Mouse (Mus musculus): ENCODE results near the gene Mink1. TPM values are rescaled to one million over a fixed set of nuclear protein-coding genes. Genes with fewer than 3 reads are reported as not detected.

Gene Mink1
- total and polyA plus RNA-seq, 3 experiments: 33.8 to 230 (median 57.3) TPM

DNA sequence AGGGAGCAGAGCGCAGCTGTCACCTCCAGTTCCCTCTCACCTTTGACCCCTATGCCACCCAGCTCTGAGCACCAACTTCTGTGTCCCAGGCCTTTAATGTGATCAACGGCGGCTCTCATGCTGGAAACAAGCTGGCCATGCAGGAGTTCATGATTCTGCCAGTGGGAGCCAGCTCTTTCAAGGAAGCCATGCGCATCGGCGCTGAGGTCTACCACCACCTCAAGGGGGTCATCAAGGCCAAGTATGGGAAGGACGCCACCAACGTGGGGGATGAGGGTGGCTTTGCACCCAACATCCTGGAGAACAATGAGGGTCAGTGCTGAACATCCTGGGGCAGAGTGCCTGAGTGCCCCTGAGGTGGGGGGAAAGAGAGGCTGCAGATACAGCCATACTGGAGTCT is 97.9 kb downstream of the Mink1 start:
- no peaks in the 10 kb centered on the region for H3K27me3 ChIP-seq (ENCODE audit: control insufficient read depth in 1 of 2, insufficient read depth in 2 of 2, low read length in 2 of 2)
- H3K79me2 ChIP-seq (ENCODE audit: control insufficient read depth, insufficient read depth, low read length, poor library complexity): peaks cover 9% of the 10 kb centered on the region; the same call in 1 of the 2 replicates
- H3K4me3 ChIP-seq (ENCODE audit: control insufficient read depth in 1 of 2, insufficient read depth in 1 of 2, low read depth in 2 of 2, low read length in 2 of 2): no peak overlapping the region
- no peak overlapping the region for H3K27ac ChIP-seq (ENCODE audit: control insufficient read depth, low read depth, low read length)
- no peaks in the 10 kb centered on the region for H3K9me3 ChIP-seq (replicated peaks; ENCODE audit: insufficient read depth, low read length)
- TF ChIP-seq POLR2AphosphoS2 (IDR thresholded peaks at IDR 0.05; ENCODE audit: low read length): no peak
- no peak for TF ChIP-seq MEF2A (IDR thresholded peaks at IDR 0.05; ENCODE audit: extremely low read depth, insufficient replicate concordance, low read depth, low read length, poor library complexity, severe bottlenecking)
- no peak for TF ChIP-seq TAL1 (IDR thresholded peaks at IDR 0.05; ENCODE audit: low read length)
- TF ChIP-seq CTCF (IDR thresholded peaks at IDR 0.05 in 2 of 3, conservative IDR thresholded peaks at IDR 0.05 in 1 of 3; ENCODE audit: control insufficient read depth in 1 of 3, insufficient read depth in 1 of 3, low read depth in 2 of 3, low read length in 3 of 3, poor library complexity in 1 of 3, severe bottlenecking in 1 of 3): no peak
- no peak for TF ChIP-seq TBP (IDR thresholded peaks at IDR 0.05; ENCODE audit: low read depth, low read length)
- TF ChIP-seq ZNF384 (IDR thresholded peaks at IDR 0.05; ENCODE audit: low read depth, low read length): no peak
- TF ChIP-seq GATA1 (IDR thresholded peaks at IDR 0.05; ENCODE audit: low read depth, low read length): no peak
- TF ChIP-seq TCF12 (IDR thresholded peaks at IDR 0.05; ENCODE audit: low read depth, low read length): no peak
- no peak for TF ChIP-seq MAFK (IDR thresholded peaks at IDR 0.05; ENCODE audit: borderline replicate concordance, low read depth, low read length)
- TF ChIP-seq POLR2AphosphoS5 (IDR thresholded peaks at IDR 0.05; ENCODE audit: borderline replicate concordance, low read depth, low read length): no peak
- no peak for TF ChIP-seq E2F4 (IDR thresholded peaks at IDR 0.05; ENCODE audit: borderline replicate concordance, low read depth, low read length)
- TF ChIP-seq ZMIZ1 (IDR thresholded peaks at IDR 0.05; ENCODE audit: low read depth, low read length): no peak
- no peak for TF ChIP-seq USF1 (IDR thresholded peaks at IDR 0.05; ENCODE audit: low read depth, low read length)
- TF ChIP-seq USF2 (IDR thresholded peaks at IDR 0.05; ENCODE audit: borderline replicate concordance in 1 of 2, insufficient read depth in 1 of 2, low read depth in 1 of 2, low read length in 2 of 2): no peak
- TF ChIP-seq NELFE (IDR thresholded peaks at IDR 0.05; ENCODE audit: low read depth, low read length): no peak
- TF ChIP-seq GABPA (IDR thresholded peaks at IDR 0.05; ENCODE audit: low read depth, low read length): no peak
- TF ChIP-seq ZKSCAN1 (IDR thresholded peaks at IDR 0.05; ENCODE audit: low read depth, low read length): no peak
- TF ChIP-seq RAD21 (IDR thresholded peaks at IDR 0.05; ENCODE audit: low read depth, low read length): no peak
- no peak for TF ChIP-seq JUND (IDR thresholded peaks at IDR 0.05; ENCODE audit: low read depth, low read length)
- TF ChIP-seq CHD1 (IDR thresholded peaks at IDR 0.05; ENCODE audit: low read depth, low read length): no peak
- DNase-seq (ENCODE audit: low read depth, low spot score): no peak
- H3K4me1 ChIP-seq (ENCODE audit: control insufficient read depth in 1 of 2, insufficient read depth in 2 of 2, low read length in 2 of 2): peaks cover 2 to 14% of the 10 kb centered on the region in 2 experiments; a peak in 3 of 4 replicates
- peaks cover 1 to 8% of the 10 kb centered on the region in 2 experiments; a peak in 3 of 4 replicates for H3K36me3 ChIP-seq (ENCODE audit: control insufficient read depth in 1 of 2, insufficient read depth in 2 of 2, low read length in 2 of 2)
- no peak overlapping the region for H3K9ac ChIP-seq (ENCODE audit: control insufficient read depth, low read depth, low read length, poor library complexity, severe bottlenecking)

GRCm38 (mm10) chr11:70663101-70663500 is 100.4 kb downstream of the Mink1 start:
- Histone ChIP-seq H3K9ac (ENCODE audit: control insufficient read depth, low read depth, low read length, poor library complexity, severe bottlenecking) (no peak overlapping the region), H3K4me3 (ENCODE audit: control insufficient read depth in 1 of 2, insufficient read depth in 1 of 2, low read depth in 2 of 2, low read length in 2 of 2) (no peak overlapping the region), H3K36me3 (ENCODE audit: control insufficient read depth in 1 of 2, insufficient read depth in 2 of 2, low read length in 2 of 2) (peaks cover 1 to 5% of the 10 kb centered on the region in 2 experiments; a peak in 3 of 4 replicates), H3K9me3 (replicated peaks; ENCODE audit: insufficient read depth, low read length) (no peaks in the 10 kb centered on the region), H3K27me3 (ENCODE audit: control insufficient read depth in 1 of 2, insufficient read depth in 2 of 2, low read length in 2 of 2) (no peaks in the 10 kb centered on the region), H3K4me1 (ENCODE audit: control insufficient read depth in 1 of 2, insufficient read depth in 2 of 2, low read length in 2 of 2) (peaks cover 2 to 9% of the 10 kb centered on the region in 2 experiments; a peak in 3 of 4 replicates), H3K27ac (ENCODE audit: control insufficient read depth, low read depth, low read length) (no peak overlapping the region), H3K79me2 (ENCODE audit: control insufficient read depth, insufficient read depth, low read length, poor library complexity) (peaks cover 10% of the 10 kb centered on the region)
- no peak for DNase-seq (ENCODE audit: low read depth, low spot score)
- TF ChIP-seq KAT2A (conservative IDR thresholded peaks at IDR 0.05; ENCODE audit: low read depth, low read length) (no peak), MYC (IDR thresholded peaks at IDR 0.05; ENCODE audit: low read depth, low read length) (no peak), USF1 (IDR thresholded peaks at IDR 0.05; ENCODE audit: low read depth, low read length) (no peak), ETS1 (IDR thresholded peaks at IDR 0.05; ENCODE audit: low read depth, low read length) (no peak), ZKSCAN1 (IDR thresholded peaks at IDR 0.05; ENCODE audit: low read depth, low read length) (no peak), MXI1 (IDR thresholded peaks at IDR 0.05; ENCODE audit: low read depth, low read length) (no peak), NRF1 (IDR thresholded peaks at IDR 0.05; ENCODE audit: insufficient read depth, low read depth, low read length, poor library complexity, severe bottlenecking) (no peak), CHD2 (IDR thresholded peaks at IDR 0.05; ENCODE audit: low read length) (no peak), POLR2AphosphoS5 (IDR thresholded peaks at IDR 0.05; ENCODE audit: borderline replicate concordance, low read depth, low read length) (no peak)

All from MEL (cell line).